Mouse (Mus musculus): ENCODE measurements around the gene Dennd1b. TPM values are rescaled to one million over a fixed set of nuclear protein-coding genes. Genes with fewer than 3 reads are reported as not detected.

The Dennd1b gene
- total RNA-seq, 1 experiment: 17.6 TPM

- H3K27ac ChIP-seq (ENCODE audit: insufficient read depth, low read depth, low read length, poor library complexity, severe bottlenecking): no peak overlapping the region
- no peak for TF ChIP-seq ZNF384 (IDR thresholded peaks at IDR 0.05; ENCODE audit: low read depth, low read length)
- TF ChIP-seq CHD2 (IDR thresholded peaks at IDR 0.05; ENCODE audit: low read depth, low read length): no peak
- TF ChIP-seq HCFC1 (IDR thresholded peaks at IDR 0.05; ENCODE audit: borderline replicate concordance, insufficient read depth, low read length): no peak
- no peak for TF ChIP-seq MAFK (IDR thresholded peaks at IDR 0.05; ENCODE audit: insufficient read depth, low read depth, low read length)
- DNase-seq (ENCODE audit: low read depth, low spot score): no peak
- in situ Hi-C loops (cut with MboI; ENCODE audit: low sequenced_read_pairs in 2 of 2, unreplicated experiment in 2 of 2): no loop called here
- no peaks in the 10 kb centered on the region for H3K4me1 ChIP-seq (ENCODE audit: control insufficient read depth in 2 of 2, insufficient read depth in 2 of 2, low read length in 2 of 2, poor library complexity in 1 of 2)
- no peaks in the 10 kb centered on the region for H3K36me3 ChIP-seq (ENCODE audit: control insufficient read depth, insufficient read depth, low read length, poor library complexity, severe bottlenecking)
- no peaks in the 10 kb centered on the region for H3K9me3 ChIP-seq (ENCODE audit: control insufficient read depth, insufficient read depth, low read depth, low read length)
- H3K9ac ChIP-seq (ENCODE audit: insufficient read depth, low read depth, low read length, poor library complexity, severe bottlenecking): no peak overlapping the region
- no peak overlapping the region for H3K4me3 ChIP-seq (ENCODE audit: insufficient read depth in 1 of 2, low read depth in 1 of 2, low read length in 2 of 2, poor library complexity in 1 of 2, severe bottlenecking in 1 of 2)
These were observed 74.8 kb downstream of the Dennd1b start for GRCm38 (mm10) chr1:139038074-139038473.

GRCm38 (mm10) chr1:139038620-139039019 lies 75.4 kb downstream of the Dennd1b start:
- Histone ChIP-seq H3K4me1 (ENCODE audit: control insufficient read depth in 2 of 2, insufficient read depth in 2 of 2, low read length in 2 of 2, poor library complexity in 1 of 2) (no peaks in the 10 kb centered on the region), H3K36me3 (ENCODE audit: control insufficient read depth, insufficient read depth, low read length, poor library complexity, severe bottlenecking) (no peaks in the 10 kb centered on the region), H3K4me3 (ENCODE audit: insufficient read depth in 1 of 2, low read depth in 1 of 2, low read length in 2 of 2, poor library complexity in 1 of 2, severe bottlenecking in 1 of 2) (no peak overlapping the region), H3K27ac (ENCODE audit: insufficient read depth, low read depth, low read length, poor library complexity, severe bottlenecking) (no peak overlapping the region), H3K9me3 (ENCODE audit: control insufficient read depth, insufficient read depth, low read depth, low read length) (no peaks in the 10 kb centered on the region), H3K9ac (ENCODE audit: insufficient read depth, low read depth, low read length, poor library complexity, severe bottlenecking) (no peak overlapping the region)
- TF ChIP-seq ZNF384 (IDR thresholded peaks at IDR 0.05; ENCODE audit: low read depth, low read length) (no peak), MAFK (IDR thresholded peaks at IDR 0.05; ENCODE audit: insufficient read depth, low read depth, low read length) (no peak), HCFC1 (IDR thresholded peaks at IDR 0.05; ENCODE audit: borderline replicate concordance, insufficient read depth, low read length) (no peak), CHD2 (IDR thresholded peaks at IDR 0.05; ENCODE audit: low read depth, low read length) (no peak)
- in situ Hi-C loops (cut with MboI; ENCODE audit: low sequenced_read_pairs in 2 of 2, unreplicated experiment in 2 of 2): no loop called here
- no peak for DNase-seq (ENCODE audit: low read depth, low spot score)

GRCm38 (mm10) chr1:139039529-139040230 lies 76.4 kb downstream of the Dennd1b start:
- Histone ChIP-seq H3K36me3 (ENCODE audit: control insufficient read depth, insufficient read depth, low read length, poor library complexity, severe bottlenecking) (no peaks in the 10 kb centered on the region), H3K27ac (ENCODE audit: insufficient read depth, low read depth, low read length, poor library complexity, severe bottlenecking) (no peak overlapping the region), H3K9ac (ENCODE audit: insufficient read depth, low read depth, low read length, poor library complexity, severe bottlenecking) (no peak overlapping the region), H3K4me3 (ENCODE audit: insufficient read depth in 1 of 2, low read depth in 1 of 2, low read length in 2 of 2, poor library complexity in 1 of 2, severe bottlenecking in 1 of 2) (no peak overlapping the region), H3K9me3 (ENCODE audit: control insufficient read depth, insufficient read depth, low read depth, low read length) (no peaks in the 10 kb centered on the region), H3K4me1 (ENCODE audit: control insufficient read depth in 2 of 2, insufficient read depth in 2 of 2, low read length in 2 of 2, poor library complexity in 1 of 2) (no peaks in the 10 kb centered on the region)
- no peak for DNase-seq (ENCODE audit: low read depth, low spot score)
- in situ Hi-C loops (cut with MboI; ENCODE audit: low sequenced_read_pairs in 2 of 2, unreplicated experiment in 2 of 2): no loop called here
- no peak for TF ChIP-seq ZNF384 (IDR thresholded peaks at IDR 0.05; ENCODE audit: low read depth, low read length)
- no peak for TF ChIP-seq HCFC1 (IDR thresholded peaks at IDR 0.05; ENCODE audit: borderline replicate concordance, insufficient read depth, low read length)
- TF ChIP-seq MAFK (IDR thresholded peaks at IDR 0.05; ENCODE audit: insufficient read depth, low read depth, low read length): no peak
- TF ChIP-seq CHD2 (IDR thresholded peaks at IDR 0.05; ENCODE audit: low read depth, low read length): no peak
- no peak for TF ChIP-seq ZC3H11A (IDR thresholded peaks at IDR 0.05; ENCODE audit: borderline replicate concordance, low read depth, low read length)

GRCm38 (mm10) chr1:139049075-139049474 lies 85.8 kb downstream of the Dennd1b start:
- no peak overlapping the region for H3K4me3 ChIP-seq (ENCODE audit: insufficient read depth in 1 of 2, low read depth in 1 of 2, low read length in 2 of 2, poor library complexity in 1 of 2, severe bottlenecking in 1 of 2)
- H3K36me3 ChIP-seq (ENCODE audit: control insufficient read depth, insufficient read depth, low read length, poor library complexity, severe bottlenecking): no peaks in the 10 kb centered on the region
- no peak overlapping the region for H3K9ac ChIP-seq (ENCODE audit: insufficient read depth, low read depth, low read length, poor library complexity, severe bottlenecking)
- DNase-seq (ENCODE audit: low read depth, low spot score): no peak
- in situ Hi-C loops (cut with MboI; ENCODE audit: low sequenced_read_pairs in 2 of 2, unreplicated experiment in 2 of 2): no loop called here
- H3K9me3 ChIP-seq (ENCODE audit: control insufficient read depth, insufficient read depth, low read depth, low read length): no peaks in the 10 kb centered on the region
- no peaks in the 10 kb centered on the region for H3K4me1 ChIP-seq (ENCODE audit: control insufficient read depth in 2 of 2, insufficient read depth in 2 of 2, low read length in 2 of 2, poor library complexity in 1 of 2)
- H3K27ac ChIP-seq (ENCODE audit: insufficient read depth, low read depth, low read length, poor library complexity, severe bottlenecking): no peak overlapping the region
- TF ChIP-seq ZC3H11A (IDR thresholded peaks at IDR 0.05; ENCODE audit: borderline replicate concordance, low read depth, low read length) (no peak), MAFK (IDR thresholded peaks at IDR 0.05; ENCODE audit: insufficient read depth, low read depth, low read length) (no peak), ZNF384 (IDR thresholded peaks at IDR 0.05; ENCODE audit: low read depth, low read length) (no peak), HCFC1 (IDR thresholded peaks at IDR 0.05; ENCODE audit: borderline replicate concordance, insufficient read depth, low read length) (no peak), CHD2 (IDR thresholded peaks at IDR 0.05; ENCODE audit: low read depth, low read length) (no peak)

Data from ES-E14 (cell line).